Mouse (Mus musculus): ENCODE measurements around the gene Rhbdd2. TPM values are rescaled to one million over a fixed set of nuclear protein-coding genes. Genes with fewer than 3 reads are reported as not detected.
A peak's percentile ranks its signal among the peaks of the same experiment; 100 is the strongest.
"Not testable (repeated sequence)": the region's sequence is repeated elsewhere in the genome, so short reads cannot be mapped to it uniquely, and the experiment has no call there.

Gene Rhbdd2
- total and polyA plus RNA-seq, 2 experiments = 8.5 to 20.9 TPM

GRCm38 (mm10) chr5:135607581-135607980 lies 24.8 kb upstream of the Rhbdd2 start:
- 75% methylated on average over 1 of the region's 1 CpGs for WGBS
- Histone ChIP-seq H3K27ac (replicated peaks; ENCODE audit: insufficient read depth, low read depth, low read length) (no peak overlapping the region), H3K9ac (ENCODE audit: low read depth, low read length) (no peak overlapping the region), H3K27me3 (ENCODE audit: control insufficient read depth, insufficient read depth, low read length) (no peaks in the 10 kb centered on the region; the same call in 1 of the 2 replicates), H3K79me2 (ENCODE audit: control insufficient read depth, insufficient read depth, low read length) (no peaks in the 10 kb centered on the region), H3K36me3 (ENCODE audit: control insufficient read depth, insufficient read depth, low read length) (no peaks in the 10 kb centered on the region), H3K4me3 (ENCODE audit: insufficient read depth, low read depth, low read length) (no peak overlapping the region), H3K4me1 (ENCODE audit: control insufficient read depth, insufficient read depth, low read length) (no peaks in the 10 kb centered on the region)
- TF ChIP-seq POLR2A (IDR thresholded peaks at IDR 0.05; ENCODE audit: extremely low read depth, insufficient read depth, low read length) (no peak), CTCF (IDR thresholded peaks at IDR 0.05; ENCODE audit: low read depth, low read length) (no peak)
- no peak for DNase-seq (ENCODE audit: extremely low read depth, low read depth, low spot score)

GRCm38 (mm10) chr5:135609794-135610193 lies 22.6 kb upstream of the Rhbdd2 start:
- Histone ChIP-seq H3K36me3 (ENCODE audit: control insufficient read depth, insufficient read depth, low read length) (no peaks in the 10 kb centered on the region), H3K4me3 (ENCODE audit: insufficient read depth, low read depth, low read length) (no peak overlapping the region), H3K79me2 (ENCODE audit: control insufficient read depth, insufficient read depth, low read length) (no peaks in the 10 kb centered on the region), H3K4me1 (ENCODE audit: control insufficient read depth, insufficient read depth, low read length) (no peaks in the 10 kb centered on the region), H3K27me3 (ENCODE audit: control insufficient read depth, insufficient read depth, low read length) (no peaks in the 10 kb centered on the region; the same call in 1 of the 2 replicates), H3K27ac (replicated peaks; ENCODE audit: insufficient read depth, low read depth, low read length) (no peak overlapping the region), H3K9ac (ENCODE audit: low read depth, low read length) (no peak overlapping the region)
- WGBS = 85% methylated on average over 4 of the region's 4 CpGs
- no peak for DNase-seq (ENCODE audit: extremely low read depth, low read depth, low spot score)
- TF ChIP-seq POLR2A (IDR thresholded peaks at IDR 0.05; ENCODE audit: extremely low read depth, insufficient read depth, low read length) (no peak), CTCF (IDR thresholded peaks at IDR 0.05; ENCODE audit: low read depth, low read length) (no peak)

GRCm38 (mm10) chr5:135619741-135620140 lies 12.7 kb upstream of the Rhbdd2 start:
- WGBS = 84% methylated on average over 10 of the region's 10 CpGs
- not testable (repeated sequence) for H3K27me3 ChIP-seq (ENCODE audit: control insufficient read depth, insufficient read depth, low read length); H3K79me2 ChIP-seq (ENCODE audit: control insufficient read depth, insufficient read depth, low read length); H3K36me3 ChIP-seq (ENCODE audit: control insufficient read depth, insufficient read depth, low read length); DNase-seq (ENCODE audit: extremely low read depth, low read depth, low spot score); H3K9ac ChIP-seq (ENCODE audit: low read depth, low read length); H3K4me1 ChIP-seq (ENCODE audit: control insufficient read depth, insufficient read depth, low read length); H3K27ac ChIP-seq (replicated peaks; ENCODE audit: insufficient read depth, low read depth, low read length); H3K4me3 ChIP-seq (ENCODE audit: insufficient read depth, low read depth, low read length)

GRCm38 (mm10) chr5:135620526-135620925 lies 11.9 kb upstream of the Rhbdd2 start:
- H3K27me3 ChIP-seq (ENCODE audit: control insufficient read depth, insufficient read depth, low read length) = no peaks in the 10 kb centered on the region
- H3K36me3 ChIP-seq (ENCODE audit: control insufficient read depth, insufficient read depth, low read length) = no peaks in the 10 kb centered on the region
- 89% methylated on average over 9 of the region's 9 CpGs for WGBS
- H3K9ac ChIP-seq (ENCODE audit: low read depth, low read length) = no peak overlapping the region
- no peak for DNase-seq (ENCODE audit: extremely low read depth, low read depth, low spot score)
- TF ChIP-seq CTCF (IDR thresholded peaks at IDR 0.05; ENCODE audit: low read depth, low read length) (no peak), POLR2A (IDR thresholded peaks at IDR 0.05; ENCODE audit: extremely low read depth, insufficient read depth, low read length) (no peak)
- H3K4me1 ChIP-seq (ENCODE audit: control insufficient read depth, insufficient read depth, low read length) = no peaks in the 10 kb centered on the region
- no peak overlapping the region for H3K27ac ChIP-seq (replicated peaks; ENCODE audit: insufficient read depth, low read depth, low read length)
- H3K4me3 ChIP-seq (ENCODE audit: insufficient read depth, low read depth, low read length) = no peak overlapping the region
- no peaks in the 10 kb centered on the region for H3K79me2 ChIP-seq (ENCODE audit: control insufficient read depth, insufficient read depth, low read length)

GRCm38 (mm10) chr5:135621725-135622124 lies 10.7 kb upstream of the Rhbdd2 start:
- Histone ChIP-seq H3K79me2 (ENCODE audit: control insufficient read depth, insufficient read depth, low read length) (no peaks in the 10 kb centered on the region), H3K27ac (replicated peaks; ENCODE audit: insufficient read depth, low read depth, low read length) (no peak overlapping the region), H3K36me3 (ENCODE audit: control insufficient read depth, insufficient read depth, low read length) (no peaks in the 10 kb centered on the region), H3K4me3 (ENCODE audit: insufficient read depth, low read depth, low read length) (no peak overlapping the region), H3K4me1 (ENCODE audit: control insufficient read depth, insufficient read depth, low read length) (no peaks in the 10 kb centered on the region), H3K9ac (ENCODE audit: low read depth, low read length) (no peak overlapping the region), H3K27me3 (ENCODE audit: control insufficient read depth, insufficient read depth, low read length) (no peaks in the 10 kb centered on the region)
- TF ChIP-seq POLR2A (IDR thresholded peaks at IDR 0.05; ENCODE audit: extremely low read depth, insufficient read depth, low read length) = no peak
- no peak for TF ChIP-seq CTCF (IDR thresholded peaks at IDR 0.05; ENCODE audit: low read depth, low read length)
- no peak for DNase-seq (ENCODE audit: extremely low read depth, low read depth, low spot score)
- WGBS = 84% methylated on average over 10 of the region's 10 CpGs

- Histone ChIP-seq H3K9ac (ENCODE audit: low read depth, low read length) (no peak overlapping the region), H3K27me3 (ENCODE audit: control insufficient read depth, insufficient read depth, low read length) (no peaks in the 10 kb centered on the region), H3K4me1 (ENCODE audit: control insufficient read depth, insufficient read depth, low read length) (no peaks in the 10 kb centered on the region), H3K4me3 (ENCODE audit: insufficient read depth, low read depth, low read length) (no peak overlapping the region), H3K79me2 (ENCODE audit: control insufficient read depth, insufficient read depth, low read length) (no peaks in the 10 kb centered on the region), H3K27ac (replicated peaks; ENCODE audit: insufficient read depth, low read depth, low read length) (peak overlapping the region; percentile 56; the same call in 1 of the 2 replicates), H3K36me3 (ENCODE audit: control insufficient read depth, insufficient read depth, low read length) (no peaks in the 10 kb centered on the region)
- WGBS = 78% methylated on average over 18 of the region's 18 CpGs
- TF ChIP-seq POLR2A (IDR thresholded peaks at IDR 0.05; ENCODE audit: extremely low read depth, insufficient read depth, low read length) (no peak), CTCF (IDR thresholded peaks at IDR 0.05; ENCODE audit: low read depth, low read length) (no peak)
- DNase-seq (ENCODE audit: extremely low read depth, low read depth, low spot score) = no peak
Measured at GRCm38 (mm10) chr5:135623006-135623563, 9.3 kb upstream of the Rhbdd2 start.

All from liver, adult 2 months (tissue).